ENCODE assay signal across 17 mouse cellular contexts in genomic region chr9:115999361-115999990, GRCm38 (mm10).
DNase-seq lines count a peak whose midpoint lies in the region; ATAC-seq and TF ChIP-seq lines count a peak whose summit lies in the region.
"Had no signal": no experiment of that assay in that cellular context is flagged by ENCODE, and none has a peak within 500 bp of the region (broad histone marks: within the 10 kb centered on the region; RNA-seq: fewer than 3 reads in every experiment).

No protein-coding gene starts in this region.

- H3K4me2 ChIP-seq in intestine, embryonic 15.5 days (replicated peaks) = no peak overlapping the region
- no peak overlapping the region for H3K4me2 ChIP-seq in intestine, postnatal 0 days (replicated peaks; ENCODE audit: low read depth)
- H3K4me2 ChIP-seq in intestine, embryonic 16.5 days (ENCODE audit: low read depth, low read length) = no peak overlapping the region
- H3K4me2 ChIP-seq in hindbrain, embryonic 11.5 days (replicated peaks; ENCODE audit: low read depth, low read length) = no peak overlapping the region
- H3K4me2 ChIP-seq: forebrain, embryonic 12.5 days; hindbrain, embryonic 14.5 days; limb, embryonic 15.5 days; neural tube, embryonic 15.5 days had no signal

- no peaks in the 10 kb centered on the region for H3K4me1 ChIP-seq in intestine, embryonic 15.5 days (replicated peaks)
- no peaks in the 10 kb centered on the region for H3K4me1 ChIP-seq in intestine, postnatal 0 days (replicated peaks; ENCODE audit: control insufficient read depth, insufficient read depth, low read length)
- peaks cover 4% of the 10 kb centered on the region; the same call in 1 of the 2 replicates for H3K4me1 ChIP-seq in intestine, embryonic 16.5 days (ENCODE audit: control insufficient read depth, insufficient read depth, low read length)
- H3K4me1 ChIP-seq in hindbrain, embryonic 11.5 days (replicated peaks; ENCODE audit: control insufficient read depth, insufficient read depth, low read length) = no peaks in the 10 kb centered on the region
- H3K4me1 ChIP-seq: forebrain, embryonic 12.5 days; limb, embryonic 15.5 days; neural tube, embryonic 15.5 days had no signal

- H3K36me3 ChIP-seq in intestine, embryonic 15.5 days = no peaks in the 10 kb centered on the region
- H3K36me3 ChIP-seq in intestine, postnatal 0 days (ENCODE audit: control insufficient read depth, insufficient read depth) = no peaks in the 10 kb centered on the region
- no peaks in the 10 kb centered on the region for H3K36me3 ChIP-seq in intestine, embryonic 16.5 days (ENCODE audit: control insufficient read depth, insufficient read depth, low read length)
- no peaks in the 10 kb centered on the region for H3K36me3 ChIP-seq in hindbrain, embryonic 11.5 days (ENCODE audit: control insufficient read depth, insufficient read depth, low read length)
- H3K36me3 ChIP-seq: forebrain, embryonic 12.5 days; G1E; limb, embryonic 15.5 days; neural tube, embryonic 15.5 days had no signal

- no peaks in the 10 kb centered on the region for H3K27me3 ChIP-seq in intestine, embryonic 15.5 days (replicated peaks)
- H3K27me3 ChIP-seq in intestine, postnatal 0 days (replicated peaks; ENCODE audit: control insufficient read depth, insufficient read depth, low read length) = no peaks in the 10 kb centered on the region
- no peaks in the 10 kb centered on the region for H3K27me3 ChIP-seq in intestine, embryonic 16.5 days (replicated peaks; ENCODE audit: control insufficient read depth, insufficient read depth, low read length)
- no peaks in the 10 kb centered on the region for H3K27me3 ChIP-seq in hindbrain, embryonic 11.5 days (ENCODE audit: control insufficient read depth, insufficient read depth, low read length)
- H3K27me3 ChIP-seq: forebrain, embryonic 12.5 days; limb, embryonic 15.5 days; neural tube, embryonic 15.5 days had no signal

- H3K4me3 ChIP-seq in intestine, embryonic 15.5 days (replicated peaks) = no peak overlapping the region
- H3K4me3 ChIP-seq in intestine, postnatal 0 days (ENCODE audit: low read depth, low read length) = no peak overlapping the region
- no peak overlapping the region for H3K4me3 ChIP-seq in intestine, embryonic 16.5 days (ENCODE audit: low read length)
- H3K4me3 ChIP-seq in hindbrain, embryonic 11.5 days (ENCODE audit: low read depth, low read length) = no peak overlapping the region
- H3K4me3 ChIP-seq: forebrain, embryonic 12.5 days; limb, embryonic 15.5 days; neural tube, embryonic 15.5 days had no signal

- TF ChIP-seq CTCF in intestine, postnatal 0 days (IDR thresholded peaks at IDR 0.05; ENCODE audit: low read depth) = no peak

- DNase-seq in A20 (ENCODE audit: low read depth, low spot score) = peak; percentile 44
- peak; percentile 22 to 32 for DNase-seq in kidney, postnatal 36 days
- DNase-seq in hindbrain, embryonic 11.5 days (ENCODE audit: low spot score) = no peak
- no peak for DNase-seq in urinary bladder, adult 2 months (ENCODE audit: low spot score)
- DNase-seq: adrenal gland, adult 2 months; cerebellum, adult 9-11 months; embryo, embryonic 11 days; gastrocnemius, postnatal 36 days had no signal

- no peak overlapping the region for H3K27ac ChIP-seq in intestine, embryonic 15.5 days
- no peak overlapping the region for H3K27ac ChIP-seq in intestine, postnatal 0 days (ENCODE audit: low read depth, low read length)
- H3K27ac ChIP-seq in intestine, embryonic 16.5 days (ENCODE audit: low read length) = no peak overlapping the region
- H3K27ac ChIP-seq in hindbrain, embryonic 11.5 days (ENCODE audit: low read depth, low read length) = no peak overlapping the region
- H3K27ac ChIP-seq: forebrain, embryonic 12.5 days; hindbrain, embryonic 14.5 days; limb, embryonic 15.5 days; neural tube, embryonic 15.5 days had no signal

- H3K9me3 ChIP-seq in intestine, embryonic 15.5 days = no peaks in the 10 kb centered on the region
- H3K9me3 ChIP-seq in intestine, postnatal 0 days (ENCODE audit: control insufficient read depth) = no peaks in the 10 kb centered on the region
- no peaks in the 10 kb centered on the region for H3K9me3 ChIP-seq in intestine, embryonic 16.5 days (ENCODE audit: control insufficient read depth, low read length)
- H3K9me3 ChIP-seq in hindbrain, embryonic 11.5 days (ENCODE audit: control insufficient read depth, low read length) = no peaks in the 10 kb centered on the region
- H3K9me3 ChIP-seq: forebrain, embryonic 12.5 days; limb, embryonic 15.5 days; neural tube, embryonic 15.5 days had no signal

- H3K9ac ChIP-seq in intestine, embryonic 15.5 days = no peak overlapping the region
- no peak overlapping the region for H3K9ac ChIP-seq in intestine, postnatal 0 days (ENCODE audit: low read depth, low read length)
- H3K9ac ChIP-seq in intestine, embryonic 16.5 days (ENCODE audit: low read depth, low read length) = no peak overlapping the region
- H3K9ac ChIP-seq in hindbrain, embryonic 11.5 days (ENCODE audit: low read depth, low read length) = no peak overlapping the region
- H3K9ac ChIP-seq: forebrain, embryonic 12.5 days; hindbrain, embryonic 14.5 days; limb, embryonic 15.5 days; neural tube, embryonic 15.5 days had no signal

- ATAC-seq in intestine, embryonic 15.5 days = peak; percentile 45; the same call in 1 of the 2 replicates
- ATAC-seq in intestine, postnatal 0 days = no peak
- peak; percentile 42; the same call in 1 of the 2 replicates for ATAC-seq in intestine, embryonic 16.5 days
- ATAC-seq in hindbrain, embryonic 11.5 days (ENCODE audit: low FRiP score) = no peak
- ATAC-seq in erythroid progenitor cell, adult 5-6 weeks (replicated peaks; ENCODE audit: low FRiP score, poor library complexity, severe bottlenecking) = no peak

- 74% methylated on average over 8 of the region's 8 CpGs for WGBS in intestine, embryonic 15.5 days
- WGBS in intestine, postnatal 0 days = 67% methylated on average over 8 of the region's 8 CpGs
- WGBS in intestine, embryonic 16.5 days = 78% methylated on average over 8 of the region's 8 CpGs
- WGBS in hindbrain, embryonic 11.5 days = 91% methylated on average over 8 of the region's 8 CpGs

Comparison
In these comparisons a context has a peak if more than half of its experiments do, and no peak if none do; other contexts are left out.
1. ATAC-seq: peak in intestine, embryonic 15.5 days (single experiment) and intestine, embryonic 16.5 days (single experiment); none in intestine, postnatal 0 days (single experiment), hindbrain, embryonic 11.5 days (single experiment) and erythroid progenitor cell, adult 5-6 weeks (single experiment).
2. DNase-seq: peak in A20 (single experiment) and kidney, postnatal 36 days (2 of 2); none in hindbrain, embryonic 11.5 days (single experiment) and urinary bladder, adult 2 months (single experiment).